Mouse (Mus musculus): ENCODE data around the gene Dnmt3a. TPM values are rescaled to one million over a fixed set of nuclear protein-coding genes. Genes with fewer than 3 reads are reported as not detected.

The Dnmt3a gene
- total RNA-seq (2022): 10 to 100 TPM; 74.0 to 91.8 (median 80.6) TPM

GRCm38 (mm10) chr12:3805852-3806251, at the start of gene Dnmt3a:
Gene Dnmt3a, plus strand, starts transcription at chr12:3806007.
- DNase-seq (ENCODE audit: low spot score in 2 of 2): no peak

GRCm38 (mm10) chr12:3756216-3756615, 49.6 kb upstream of the Dnmt3a start:
- no peak for DNase-seq (ENCODE audit: low spot score in 2 of 2)

- no peak for DNase-seq (ENCODE audit: low spot score in 2 of 2)
Observed at GRCm38 (mm10) chr12:3758127-3758526, 47.7 kb upstream of the Dnmt3a start.

- no peak for DNase-seq (ENCODE audit: low spot score in 2 of 2)
Observed at GRCm38 (mm10) chr12:3759419-3759818, 46.4 kb upstream of the Dnmt3a start.

GRCm38 (mm10) chr12:3760876-3761590, 44.8 kb upstream of the Dnmt3a start:
- no peak for DNase-seq (ENCODE audit: low spot score in 2 of 2)

- no peak for DNase-seq (ENCODE audit: low spot score in 2 of 2)
Observed at GRCm38 (mm10) chr12:3761591-3762295, 44.1 kb upstream of the Dnmt3a start.

- no peak for DNase-seq (ENCODE audit: low spot score in 2 of 2)
Observed at GRCm38 (mm10) chr12:3764191-3764804, 41.5 kb upstream of the Dnmt3a start.

GRCm38 (mm10) chr12:3767360-3767759, 38.4 kb upstream of the Dnmt3a start:
- no peak for DNase-seq (ENCODE audit: low spot score in 2 of 2)

GRCm38 (mm10) chr12:3768391-3768790, 37.4 kb upstream of the Dnmt3a start:
- DNase-seq (ENCODE audit: low spot score in 2 of 2): no peak

- DNase-seq (ENCODE audit: low spot score in 2 of 2): peak in 1 of 2 experiments; percentile 42
Observed at GRCm38 (mm10) chr12:3770546-3770945, 35.3 kb upstream of the Dnmt3a start.

GRCm38 (mm10) chr12:3771080-3771479, 34.7 kb upstream of the Dnmt3a start:
- DNase-seq (ENCODE audit: low spot score in 2 of 2): no peak

- DNase-seq (ENCODE audit: low spot score in 2 of 2): no peak
Observed at GRCm38 (mm10) chr12:3773643-3774042, 32.2 kb upstream of the Dnmt3a start.

- DNase-seq (ENCODE audit: low spot score in 2 of 2): no peak
Observed at GRCm38 (mm10) chr12:3776015-3776414, 29.8 kb upstream of the Dnmt3a start.

GRCm38 (mm10) chr12:3777682-3778081, 28.1 kb upstream of the Dnmt3a start:
- DNase-seq (ENCODE audit: low spot score in 2 of 2): no peak

GRCm38 (mm10) chr12:3778286-3778685, 27.5 kb upstream of the Dnmt3a start:
- no peak for DNase-seq (ENCODE audit: low spot score in 2 of 2)

- no peak for DNase-seq (ENCODE audit: low spot score in 2 of 2)
Observed at GRCm38 (mm10) chr12:3779639-3780038, 26.2 kb upstream of the Dnmt3a start.

GRCm38 (mm10) chr12:3780405-3780891, 25.4 kb upstream of the Dnmt3a start:
- DNase-seq (ENCODE audit: low spot score in 2 of 2): peak; percentile 59 to 77

GRCm38 (mm10) chr12:3780931-3781471, 24.8 kb upstream of the Dnmt3a start:
- DNase-seq (ENCODE audit: low spot score in 2 of 2): no peak

GRCm38 (mm10) chr12:3781482-3781881, 24.3 kb upstream of the Dnmt3a start:
- peak; percentile 78 to 84 for DNase-seq (ENCODE audit: low spot score in 2 of 2)

- no peak for DNase-seq (ENCODE audit: low spot score in 2 of 2)
Observed at GRCm38 (mm10) chr12:3783196-3783825, 22.5 kb upstream of the Dnmt3a start.

- DNase-seq (ENCODE audit: low spot score in 2 of 2): no peak
Observed at GRCm38 (mm10) chr12:3784258-3784657, 21.5 kb upstream of the Dnmt3a start.

All from layer of hippocampus, adult 8-10 months (tissue).